Mouse (Mus musculus) midbrain, embryonic 16.5 days (tissue): ENCODE data around the gene Gm42417. TPM values are rescaled to one million over a fixed set of nuclear protein-coding genes. Genes with fewer than 3 reads are reported as not detected.
"Not testable (repeated sequence)": the region's sequence is repeated elsewhere in the genome, so short reads cannot be mapped to it uniquely, and the experiment has no call there.

ENCODE experiments used
- ATAC-seq: fragments of 200-750 bp; cut with Nextera tagmentation; 2 replicates; pipeline ENCODE4 v1.8.0; 2017; ENCODE audit warnings: moderate TSS enrichment
- H3K27ac ChIP-seq: fragments of 300-500 bp; sonication (generic); 2 replicates; pipeline ENCODE4 v1.5.1; 2014; ENCODE audit warnings: mild to moderate bottlenecking, low read length, mixed read lengths
- H3K27me3 ChIP-seq: fragments of 300-500 bp; sonication (generic); 2 replicates; pipeline ENCODE4 v1.6.1; 2014; ENCODE audit warnings: low read depth, low read length, mixed read lengths; ENCODE audit not compliant: control insufficient read depth, insufficient read depth
- H3K36me3 ChIP-seq: fragments of 300-500 bp; sonication (generic); 2 replicates; pipeline ENCODE4 v1.6.1; 2014; ENCODE audit warnings: mild to moderate bottlenecking, low read length, moderate library complexity, mixed read lengths; ENCODE audit not compliant: control insufficient read depth, insufficient read depth
- H3K4me1 ChIP-seq: fragments of 300-500 bp; sonication (generic); 2 replicates; pipeline ENCODE4 v1.6.1; 2014; ENCODE audit warnings: mild to moderate bottlenecking, low read length, mixed read lengths; ENCODE audit not compliant: control insufficient read depth, insufficient read depth
- H3K4me2 ChIP-seq: fragments of 300-500 bp; sonication (generic); 2 replicates; pipeline ENCODE4 v1.6.1; 2014; ENCODE audit warnings: mild to moderate bottlenecking, low read length, mixed read lengths
- H3K4me3 ChIP-seq: fragments of 300-500 bp; sonication (generic); 2 replicates; pipeline ENCODE4 v1.5.1; 2014; ENCODE audit warnings: low read depth, mild to moderate bottlenecking, low read length, moderate library complexity, mixed read lengths
- H3K9ac ChIP-seq: fragments of 300-500 bp; sonication (generic); 2 replicates; pipeline ENCODE4 v1.6.1; 2014; ENCODE audit warnings: low read depth, low read length, mixed read lengths
- H3K9me3 ChIP-seq: fragments of 300-500 bp; sonication (generic); replicated peaks from 2 replicates; pipeline ENCODE4 v1.6.1; 2014; ENCODE audit warnings: mild to moderate bottlenecking, low read length, mixed read lengths; ENCODE audit not compliant: control insufficient read depth, poor library complexity, severe bottlenecking
- WGBS: fragments of 180-500 bp; shearing (Covaris S2); extraction: QIAGEN DNeasy Blood & Tissue Kit; methylation state at CpG from one replicate; pipeline ENCODE4 v1.1.7; 2014; 5-methylcytosine and 5-hydroxymethylcytosine counted together
- polyA plus RNA-seq: library from polyadenylated mRNA; unstranded; fragments of >200 nt; fragmentation: Nextera tagmentation; extraction: Ambion mirVana; gene quantifications from 2 replicates; pipeline ENCODE4 v1.2.1, GENCODE M21; 2015

The Gm42417 gene
- polyA plus RNA-seq, 1 experiment from 2014 or later = 0.20 TPM

DNA sequence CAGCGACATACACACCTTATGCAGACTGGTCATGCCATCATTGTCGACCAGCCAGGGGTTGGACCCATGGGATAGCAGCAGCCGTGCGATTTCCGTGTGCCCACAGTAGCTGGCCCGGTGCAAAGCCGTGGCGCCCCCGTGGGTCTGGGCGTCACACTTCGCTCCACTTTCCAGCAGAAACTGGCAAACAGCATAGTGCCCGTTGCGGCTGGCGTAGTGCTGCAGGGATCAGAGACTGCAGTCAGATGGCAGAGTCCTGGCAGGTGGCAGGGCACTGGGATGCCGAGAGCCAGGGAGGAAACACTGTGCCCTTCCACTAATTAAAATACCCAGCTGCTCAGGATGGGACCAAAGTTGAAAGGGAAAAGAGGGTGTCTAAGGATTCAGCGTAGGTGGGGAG lies 2.6 kb upstream of the Gm42417 start:
- 90% methylated on average over 16 of the region's 16 CpGs for WGBS
- Histone ChIP-seq H3K4me2 (no peak overlapping the region), H3K36me3 (peaks cover 16% of the 10 kb centered on the region), H3K27ac (no peak overlapping the region), H3K4me3 (no peak overlapping the region), H3K9ac (no peak overlapping the region), H3K9me3 (no peaks in the 10 kb centered on the region), H3K4me1 (peaks cover 5% of the 10 kb centered on the region; the same call in 1 of the 2 replicates), H3K27me3 (no peaks in the 10 kb centered on the region)
- ATAC-seq = no peak

DNA sequence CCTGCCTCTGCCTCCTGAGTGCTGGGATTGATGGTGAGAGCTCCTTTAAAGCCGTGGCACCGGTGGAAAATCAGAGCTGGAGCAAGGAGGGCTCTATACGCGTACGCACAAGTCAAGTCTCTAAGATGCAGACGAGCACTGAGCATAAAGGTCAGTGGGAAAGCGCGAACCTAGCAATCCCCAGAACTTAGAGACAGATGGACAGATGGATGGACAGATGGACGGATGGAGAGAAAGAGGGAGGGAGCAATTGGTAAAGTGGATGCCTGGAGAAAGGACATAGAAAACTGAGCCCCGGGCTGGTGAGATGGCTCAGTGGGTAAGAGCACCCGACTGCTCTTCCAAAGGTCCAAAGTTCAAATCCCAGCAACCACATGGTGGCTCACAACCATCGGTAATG lies 1.6 kb upstream of the Gm42417 start:
- ATAC-seq = no peak
- Histone ChIP-seq H3K4me1 (0 out of 2 replicates have a peak, but pooled peaks cover 4% of the 10 kb centered on the region), H3K9ac (no peak overlapping the region), H3K9me3 (no peaks in the 10 kb centered on the region), H3K4me3 (no peak overlapping the region), H3K4me2 (no peak overlapping the region), H3K27ac (no peak overlapping the region), H3K27me3 (no peaks in the 10 kb centered on the region), H3K36me3 (peaks cover 16% of the 10 kb centered on the region)
- 92% methylated on average over 12 of the region's 12 CpGs for WGBS

DNA sequence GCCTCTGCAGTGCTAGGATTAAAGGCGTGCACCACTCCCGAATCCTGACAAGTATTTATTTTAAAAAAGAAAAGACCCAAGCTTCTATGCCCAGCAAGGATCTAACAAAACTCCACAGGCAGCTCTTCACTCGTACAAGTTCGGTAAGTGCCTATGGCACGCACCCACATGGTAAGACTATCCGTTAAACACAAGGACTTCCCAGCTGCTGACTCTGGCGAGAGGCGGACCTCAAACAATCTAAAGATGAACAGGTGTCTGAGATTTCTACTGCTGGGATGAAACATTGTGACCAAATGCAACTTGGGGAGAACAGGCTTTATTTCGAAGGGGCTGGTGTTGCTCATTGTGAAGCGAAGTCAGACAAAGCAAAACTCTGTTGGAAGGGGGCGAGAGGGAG lies 903 bp upstream of the Gm42417 start:
- 92% methylated on average over 11 of the region's 11 CpGs for WGBS
- no peak overlapping the region for H3K4me2 ChIP-seq
- no peak overlapping the region for H3K4me3 ChIP-seq
- H3K27ac ChIP-seq = no peak overlapping the region
- no peaks in the 10 kb centered on the region for H3K27me3 ChIP-seq
- H3K9me3 ChIP-seq = no peaks in the 10 kb centered on the region
- H3K4me1 ChIP-seq = 0 out of 2 replicates have a peak, but pooled peaks cover 2% of the 10 kb centered on the region
- H3K36me3 ChIP-seq = peaks cover 16% of the 10 kb centered on the region
- no peak overlapping the region for H3K9ac ChIP-seq
- ATAC-seq = no peak

DNA sequence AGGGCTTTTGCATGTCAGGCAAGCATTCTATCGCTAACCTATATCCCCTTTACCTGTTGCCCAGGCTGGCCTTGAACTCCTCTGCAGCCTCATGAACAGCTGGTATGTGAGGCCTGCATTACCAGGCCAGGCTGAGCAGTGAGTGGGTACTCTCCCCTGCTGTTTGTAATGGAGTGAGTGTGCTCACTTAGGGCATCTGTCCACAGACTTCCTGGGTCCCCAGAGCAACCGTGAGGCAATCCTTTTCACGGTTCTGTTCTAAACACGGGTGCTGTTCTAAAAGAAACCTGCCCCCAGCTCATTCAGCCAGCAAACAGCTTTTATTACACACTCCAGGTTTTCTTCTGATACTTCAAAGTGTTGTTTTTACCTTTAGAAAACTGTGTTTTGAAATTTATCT lies 502 bp downstream of the Gm42417 start:
- ATAC-seq = no peak
- WGBS = 84% methylated on average over 4 of the region's 4 CpGs
- H3K27ac ChIP-seq = no peak overlapping the region
- no peak overlapping the region for H3K4me3 ChIP-seq
- peaks cover 16% of the 10 kb centered on the region for H3K36me3 ChIP-seq
- no peaks in the 10 kb centered on the region for H3K27me3 ChIP-seq
- H3K9ac ChIP-seq = no peak overlapping the region
- 0 out of 2 replicates have a peak, but pooled peaks cover under 1% of the 10 kb centered on the region for H3K4me1 ChIP-seq
- no peak overlapping the region for H3K4me2 ChIP-seq
- no peaks in the 10 kb centered on the region for H3K9me3 ChIP-seq

DNA sequence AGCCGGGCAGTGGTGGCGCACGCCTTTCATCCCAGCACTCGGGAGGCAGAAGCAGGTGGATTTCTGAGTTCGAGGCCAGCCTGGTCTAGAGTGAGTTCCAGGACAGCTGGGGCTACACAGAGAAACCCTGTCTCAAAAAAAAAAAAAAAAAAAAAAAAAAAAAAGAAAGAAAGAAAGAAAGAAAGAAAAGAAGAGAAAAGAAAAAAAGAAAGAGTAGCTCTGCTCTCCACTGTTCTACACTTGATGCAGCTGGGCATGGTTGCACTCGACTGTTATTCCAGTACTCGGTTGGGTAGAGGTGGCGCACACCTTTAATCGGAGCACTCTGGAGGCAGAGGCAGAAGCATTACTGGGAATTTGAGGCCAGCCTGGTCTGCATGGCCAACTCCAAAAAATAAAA lies 2.4 kb downstream of the Gm42417 start, which contains the start of gene Ankrd23:
Gene Ankrd23 (minus strand): TSS at position 101 of the 400 bp plus-strand sequence.
- H3K4me2 ChIP-seq, H3K4me1 ChIP-seq, H3K27ac ChIP-seq, H3K9me3 ChIP-seq, H3K27me3 ChIP-seq, H3K4me3 ChIP-seq, H3K9ac ChIP-seq, ATAC-seq: not testable (repeated sequence)
- WGBS = 93% methylated on average over 9 of the region's 9 CpGs
- peaks cover 12% of the 10 kb centered on the region for H3K36me3 ChIP-seq

DNA sequence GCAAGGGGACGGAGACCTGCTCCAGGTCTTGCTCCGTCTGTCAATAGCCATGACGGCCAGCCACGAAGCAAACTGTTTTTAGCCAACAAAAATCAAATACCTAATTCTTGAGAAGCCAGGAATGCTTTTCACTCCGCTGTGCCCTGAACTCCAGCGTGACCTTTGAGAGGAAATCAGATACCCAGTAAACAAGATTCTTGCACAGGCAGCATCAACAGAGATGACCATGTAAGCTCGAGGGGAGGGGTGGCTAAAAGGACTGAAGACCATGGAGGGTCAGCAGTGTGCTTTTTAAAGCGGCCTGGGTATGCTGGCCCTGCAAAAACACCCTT lies 2.9 kb downstream of the Gm42417 start:
- 87% methylated on average over 8 of the region's 8 CpGs for WGBS
- H3K9ac ChIP-seq = no peak overlapping the region
- H3K4me2 ChIP-seq = no peak overlapping the region
- no peak overlapping the region for H3K4me3 ChIP-seq
- H3K4me1 ChIP-seq = no peaks in the 10 kb centered on the region
- ATAC-seq = no peak
- no peak overlapping the region for H3K27ac ChIP-seq
- peaks cover 8% of the 10 kb centered on the region for H3K36me3 ChIP-seq
- H3K27me3 ChIP-seq = no peaks in the 10 kb centered on the region
- no peaks in the 10 kb centered on the region for H3K9me3 ChIP-seq

DNA sequence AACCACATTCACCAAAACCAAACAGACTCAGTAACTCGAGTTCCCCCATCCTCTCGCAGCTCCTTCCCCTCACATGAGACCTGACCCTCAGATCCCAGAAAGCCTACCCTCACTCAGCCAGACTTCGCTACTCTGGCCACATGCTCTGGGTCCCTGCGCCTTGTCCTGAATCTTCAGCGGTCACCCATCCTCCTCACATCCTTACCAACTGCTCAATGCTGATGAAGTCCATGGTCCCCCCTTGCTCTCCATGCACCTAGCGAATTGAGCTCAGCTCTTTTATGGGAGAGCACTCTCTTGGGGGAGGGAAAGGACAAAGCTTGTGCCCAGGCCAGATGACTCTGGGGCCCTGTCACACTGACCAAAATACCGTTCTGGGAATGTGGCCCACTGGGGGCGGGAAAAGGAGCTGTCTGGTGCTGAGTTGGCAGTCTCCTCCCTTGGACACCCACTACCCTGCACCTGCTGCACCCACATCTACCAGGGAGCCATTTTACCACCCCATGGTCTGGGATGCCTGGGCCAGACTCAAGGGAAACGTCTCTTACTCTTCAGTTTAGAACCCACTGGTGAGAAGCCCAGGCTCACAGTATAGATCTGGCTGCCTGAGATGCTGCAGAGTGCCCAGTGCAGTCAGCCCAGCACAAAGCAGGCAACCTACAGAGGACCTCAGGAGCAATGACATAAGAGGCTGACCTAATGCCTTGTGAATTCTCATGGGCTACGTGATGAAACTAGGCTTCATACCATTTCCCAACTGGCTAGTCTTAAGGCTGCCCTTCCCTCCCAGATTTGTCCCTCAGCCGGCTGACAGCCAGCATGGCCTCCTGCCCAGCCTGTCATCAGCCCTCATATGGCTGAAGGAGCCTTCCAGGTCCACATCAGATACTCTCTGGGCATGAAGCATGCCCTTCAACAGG lies 3.5 kb downstream of the Gm42417 start:
- no peak for ATAC-seq
- H3K27ac ChIP-seq = no peak overlapping the region
- whole genome bisulfite sequencing = 88% methylated on average over 11 of the region's 11 CpGs

DNA sequence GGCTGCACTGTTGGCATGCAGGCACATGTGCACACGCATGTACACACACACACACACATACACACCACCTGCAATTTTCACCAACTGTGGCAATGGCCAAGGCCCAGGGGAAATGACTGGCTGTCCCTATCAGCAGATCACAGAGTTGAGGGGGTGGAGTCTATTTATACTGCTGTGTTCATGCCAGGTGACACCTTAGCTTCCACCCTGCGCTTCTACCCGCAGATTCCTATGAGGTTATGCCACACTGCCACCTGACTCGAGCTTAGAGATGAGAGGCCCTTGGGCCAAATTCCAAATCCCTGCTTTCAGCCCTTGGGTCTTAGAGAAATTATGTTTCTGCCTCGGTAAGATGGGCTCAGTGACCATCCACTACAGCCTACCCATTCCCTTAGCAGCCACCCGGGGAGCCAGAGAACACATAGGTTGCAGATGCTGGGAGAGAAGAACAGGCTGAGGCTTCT lies 4.6 kb downstream of the Gm42417 start:
- ATAC-seq = no peak
- H3K9me3 ChIP-seq = no peaks in the 10 kb centered on the region
- H3K9ac ChIP-seq = no peak overlapping the region
- no peak overlapping the region for H3K4me2 ChIP-seq
- no peaks in the 10 kb centered on the region for H3K27me3 ChIP-seq
- no peak overlapping the region for H3K27ac ChIP-seq
- H3K4me3 ChIP-seq = no peak overlapping the region
- peaks cover 6% of the 10 kb centered on the region for H3K36me3 ChIP-seq
- no peaks in the 10 kb centered on the region for H3K4me1 ChIP-seq
- WGBS = 88% methylated on average over 6 of the region's 6 CpGs

More for the DNA sequence above, 3.5 kb downstream of the Gm42417 start:
- no peak overlapping the region for H3K4me3 ChIP-seq
- no peak overlapping the region for H3K4me2 ChIP-seq
- no peaks in the 10 kb centered on the region for H3K4me1 ChIP-seq
- no peaks in the 10 kb centered on the region for H3K27me3 ChIP-seq
- peaks cover 5% of the 10 kb centered on the region for H3K36me3 ChIP-seq
- no peaks in the 10 kb centered on the region for H3K9me3 ChIP-seq
- no peak overlapping the region for H3K9ac ChIP-seq

DNA sequence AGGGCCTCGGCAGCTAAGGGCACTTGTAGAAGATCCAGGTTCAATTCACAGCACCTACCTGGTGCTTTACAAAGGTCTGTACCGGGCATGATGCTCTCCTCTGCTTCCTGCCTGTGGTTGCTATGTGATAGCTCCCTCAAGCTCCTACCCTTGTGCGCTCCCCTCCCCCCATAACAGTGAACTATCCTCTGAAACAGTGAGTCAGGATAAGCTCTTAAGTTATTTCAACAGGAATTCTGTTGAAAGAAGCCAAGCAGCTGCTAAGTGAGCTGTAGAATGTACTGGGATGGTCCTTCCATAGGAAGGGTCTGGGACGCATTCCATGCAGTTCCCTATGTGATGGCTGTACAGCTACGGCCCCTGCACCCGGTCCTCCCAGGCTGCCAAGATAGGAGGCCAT lies 5.7 kb downstream of the Gm42417 start:
- Histone ChIP-seq H3K4me2 (no peak overlapping the region), H3K27ac (no peak overlapping the region), H3K4me3 (no peak overlapping the region), H3K36me3 (peaks cover 2% of the 10 kb centered on the region; the same call in 1 of the 2 replicates), H3K27me3 (no peaks in the 10 kb centered on the region), H3K9me3 (no peaks in the 10 kb centered on the region), H3K4me1 (no peaks in the 10 kb centered on the region), H3K9ac (no peak overlapping the region)
- WGBS = 83% methylated on average over 6 of the region's 6 CpGs
- no peak for ATAC-seq
